Mouse (Mus musculus): ENCODE measurements at regions not wholly inside any gene's neighbourhood (a gene's known extent, or its start where the extent isn't known, plus 50 kb on each side); places are given as distances from the start of the nearest gene placed in this dataset.
A peak's percentile ranks its signal among the peaks of the same experiment; 100 is the strongest.

- TF ChIP-seq CTCF (IDR thresholded peaks at IDR 0.05), result no peak
- TF ChIP-seq EP300 (IDR thresholded peaks at IDR 0.05), result peak; percentile 7; the same call in 1 of the 2 replicates
Observed at GRCm38 (mm10) chr3:37934905-37935708, 210.8 kb upstream of the Gm5148 start.
